Mouse (Mus musculus): Measurements from ENCODE around the gene Fam227b. TPM values are rescaled to one million over a fixed set of nuclear protein-coding genes. Genes with fewer than 3 reads are reported as not detected.

The Fam227b gene
- polyA plus RNA-seq (2012; rRNA removed) = not detected in 2 replicates
- polyA plus RNA-seq (2014; fragmentation: Nextera tagmentation; extraction: Ambion mirVana) = not detected in 2 replicates

GRCm38 (mm10) chr2:126151855-126152571 lies at the start of gene Fam227b, which contains the start of gene Dtwd1:
Gene Fam227b, minus strand, starts transcription at chr2:126152004.
Gene Dtwd1, plus strand, starts transcription at chr2:126152141.
- peak; percentile 99 for ATAC-seq (ENCODE audit: low FRiP score, low read depth)
- Histone ChIP-seq H3K9me3 (ENCODE audit: control insufficient read depth, low read length) (no peaks in the 10 kb centered on the region), H3K9ac (ENCODE audit: low read depth, low read length, severe bottlenecking) (peak within 1 kb of the TSS; percentile 86), H3K27ac (replicated peaks; ENCODE audit: low read depth, low read length) (peak within 1 kb of the TSS; percentile 92), H3K4me1 (ENCODE audit: control insufficient read depth, insufficient read depth, low read length) (no peaks in the 10 kb centered on the region), H3K4me3 (replicated peaks; ENCODE audit: low read length) (peak within 1 kb of the TSS; percentile 69), H3K4me2 (replicated peaks; ENCODE audit: low read depth, low read length, severe bottlenecking) (peak within 1 kb of the TSS; percentile 48), H3K27me3 (ENCODE audit: control insufficient read depth, insufficient read depth, low read length) (no peaks in the 10 kb centered on the region), H3K36me3 (ENCODE audit: control insufficient read depth, insufficient read depth, low read length) (peaks cover 8% of the 10 kb centered on the region)
- DNase-seq (ENCODE audit: low spot score) = peak; percentile 98
- peak; percentile 87; the same call in 1 of the 2 replicates for TF ChIP-seq POLR2A (IDR thresholded peaks at IDR 0.05; ENCODE audit: borderline replicate concordance, extremely low read depth, insufficient read depth, insufficient read length)
- under 1% methylated on average over 50 of the region's 57 CpGs for WGBS

DNA sequence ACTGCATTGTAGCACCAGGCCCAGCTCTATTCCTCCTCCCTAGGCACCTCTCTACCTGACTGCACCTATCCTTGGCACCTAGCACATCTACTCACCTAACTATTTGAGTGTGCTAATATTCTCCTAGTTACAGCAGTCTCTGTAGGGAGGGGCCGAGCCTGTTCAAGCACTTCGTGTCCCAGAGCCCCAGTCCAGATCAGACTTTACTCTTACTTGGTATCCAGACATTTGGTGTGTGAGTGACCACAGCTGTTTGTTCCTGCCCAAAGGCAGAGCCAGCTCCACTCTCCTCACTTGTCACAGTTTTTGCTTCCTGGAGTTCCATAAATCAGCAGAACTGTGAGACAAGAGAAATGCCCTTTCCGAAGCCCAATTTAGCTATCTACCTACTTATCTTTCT lies 47.2 kb upstream of the Fam227b start:
- no peak overlapping the region for H3K27ac ChIP-seq (replicated peaks; ENCODE audit: low read depth, low read length)
- H3K9me3 ChIP-seq (ENCODE audit: control insufficient read depth, low read length) = no peaks in the 10 kb centered on the region
- no peak for TF ChIP-seq POLR2A (IDR thresholded peaks at IDR 0.05; ENCODE audit: borderline replicate concordance, extremely low read depth, insufficient read depth, insufficient read length)
- no peak overlapping the region for H3K4me3 ChIP-seq (replicated peaks; ENCODE audit: low read length)
- DNase-seq (ENCODE audit: low spot score) (no peak), ATAC-seq (ENCODE audit: low FRiP score, low read depth) (no peak)
- no peaks in the 10 kb centered on the region for H3K36me3 ChIP-seq (ENCODE audit: control insufficient read depth, insufficient read depth, low read length)
- no peaks in the 10 kb centered on the region for H3K27me3 ChIP-seq (ENCODE audit: control insufficient read depth, insufficient read depth, low read length)
- no peak overlapping the region for H3K4me2 ChIP-seq (replicated peaks; ENCODE audit: low read depth, low read length, severe bottlenecking)
- no peak overlapping the region for H3K9ac ChIP-seq (ENCODE audit: low read depth, low read length, severe bottlenecking)
- H3K4me1 ChIP-seq (ENCODE audit: control insufficient read depth, insufficient read depth, low read length) = no peaks in the 10 kb centered on the region
- 75% methylated on average over 3 of the region's 3 CpGs for WGBS

GRCm38 (mm10) chr2:126195631-126196356 lies 44.0 kb upstream of the Fam227b start:
- DNase-seq (ENCODE audit: low spot score) = peak; percentile 82
- 35% methylated on average over 12 of the region's 12 CpGs for WGBS
- Histone ChIP-seq H3K4me1 (ENCODE audit: control insufficient read depth, insufficient read depth, low read length) (no peaks in the 10 kb centered on the region), H3K36me3 (ENCODE audit: control insufficient read depth, insufficient read depth, low read length) (no peaks in the 10 kb centered on the region), H3K4me3 (replicated peaks; ENCODE audit: low read length) (no peak overlapping the region), H3K9me3 (ENCODE audit: control insufficient read depth, low read length) (no peaks in the 10 kb centered on the region), H3K4me2 (replicated peaks; ENCODE audit: low read depth, low read length, severe bottlenecking) (0 out of 2 replicates have a peak overlapping the region, but pooled peaks have one; percentile 17), H3K9ac (ENCODE audit: low read depth, low read length, severe bottlenecking) (no peak overlapping the region), H3K27me3 (ENCODE audit: control insufficient read depth, insufficient read depth, low read length) (no peaks in the 10 kb centered on the region), H3K27ac (replicated peaks; ENCODE audit: low read depth, low read length) (0 out of 2 replicates have a peak overlapping the region, but pooled peaks have one; percentile 0)
- ATAC-seq (ENCODE audit: low FRiP score, low read depth) = peak; percentile 68
- no peak for TF ChIP-seq POLR2A (IDR thresholded peaks at IDR 0.05; ENCODE audit: borderline replicate concordance, extremely low read depth, insufficient read depth, insufficient read length)

GRCm38 (mm10) chr2:126192129-126192528 lies 40.3 kb upstream of the Fam227b start:
- H3K4me2 ChIP-seq (replicated peaks; ENCODE audit: low read depth, low read length, severe bottlenecking) = no peak overlapping the region
- no peak for ATAC-seq (ENCODE audit: low FRiP score, low read depth)
- no peak overlapping the region for H3K4me3 ChIP-seq (replicated peaks; ENCODE audit: low read length)
- H3K9ac ChIP-seq (ENCODE audit: low read depth, low read length, severe bottlenecking) = no peak overlapping the region
- TF ChIP-seq POLR2A (IDR thresholded peaks at IDR 0.05; ENCODE audit: borderline replicate concordance, extremely low read depth, insufficient read depth, insufficient read length) = no peak
- no peak overlapping the region for H3K27ac ChIP-seq (replicated peaks; ENCODE audit: low read depth, low read length)
- no peaks in the 10 kb centered on the region for H3K27me3 ChIP-seq (ENCODE audit: control insufficient read depth, insufficient read depth, low read length)
- 79% methylated on average over 2 of the region's 2 CpGs for WGBS
- no peaks in the 10 kb centered on the region for H3K4me1 ChIP-seq (ENCODE audit: control insufficient read depth, insufficient read depth, low read length)
- no peaks in the 10 kb centered on the region for H3K36me3 ChIP-seq (ENCODE audit: control insufficient read depth, insufficient read depth, low read length)
- H3K9me3 ChIP-seq (ENCODE audit: control insufficient read depth, low read length) = no peaks in the 10 kb centered on the region
- DNase-seq (ENCODE audit: low spot score) = no peak

- Histone ChIP-seq H3K27me3 (ENCODE audit: control insufficient read depth, insufficient read depth, low read length) (no peaks in the 10 kb centered on the region), H3K9ac (ENCODE audit: low read depth, low read length, severe bottlenecking) (no peak overlapping the region), H3K4me1 (ENCODE audit: control insufficient read depth, insufficient read depth, low read length) (no peaks in the 10 kb centered on the region), H3K9me3 (ENCODE audit: control insufficient read depth, low read length) (no peaks in the 10 kb centered on the region), H3K36me3 (ENCODE audit: control insufficient read depth, insufficient read depth, low read length) (no peaks in the 10 kb centered on the region), H3K27ac (replicated peaks; ENCODE audit: low read depth, low read length) (no peak overlapping the region), H3K4me3 (replicated peaks; ENCODE audit: low read length) (no peak overlapping the region), H3K4me2 (replicated peaks; ENCODE audit: low read depth, low read length, severe bottlenecking) (no peak overlapping the region)
- no peak for DNase-seq (ENCODE audit: low spot score)
- 59% methylated on average over 4 of the region's 4 CpGs for WGBS
- no peak for ATAC-seq (ENCODE audit: low FRiP score, low read depth)
- TF ChIP-seq POLR2A (IDR thresholded peaks at IDR 0.05; ENCODE audit: borderline replicate concordance, extremely low read depth, insufficient read depth, insufficient read length) = no peak
These were observed 39.5 kb upstream of the Fam227b start for GRCm38 (mm10) chr2:126191306-126191705.

All from limb, embryonic 14.5 days (tissue).